Mouse (Mus musculus) liver, embryonic 14.5 days (tissue): ENCODE results near the gene Kifc1. TPM values are rescaled to one million over a fixed set of nuclear protein-coding genes. Genes with fewer than 3 reads are reported as not detected.
A peak's percentile ranks its signal among the peaks of the same experiment; 100 is the strongest.

Experiments used
- ATAC-seq: fragments of 200-750 bp; cut with Nextera tagmentation; 2 replicates; pipeline ENCODE4 v1.8.0; 2017; ENCODE audit warnings: moderate number of reproducible peaks, mild to moderate bottlenecking, moderate library complexity; ENCODE audit not compliant: insufficient read depth
- DNase-seq, 3 experiments: peaks; one replicate each; pipeline ENCODE4 v3.0.0-alpha.2; 2012 to 2013; ENCODE audit warnings: low read depth in 3 of 3, low spot score in 3 of 3
- H3K27ac ChIP-seq: fragments of 300-500 bp; sonication (generic); 2 replicates; pipeline ENCODE4 v1.5.1; 2014; ENCODE audit warnings: moderate library complexity, mild to moderate bottlenecking, control low read depth, inconsistent platforms
- H3K27me3 ChIP-seq: fragments of 300-500 bp; sonication (generic); 2 replicates; pipeline ENCODE4 v1.6.1; 2014; ENCODE audit warnings: mild to moderate bottlenecking, low read length, moderate library complexity; ENCODE audit not compliant: control insufficient read depth, insufficient read depth
- H3K36me3 ChIP-seq: fragments of 300-500 bp; sonication (generic); replicated peaks from 2 replicates; pipeline ENCODE4 v1.6.1; 2014; ENCODE audit warnings: low read depth; ENCODE audit not compliant: control insufficient read depth, insufficient read depth
- H3K4me1 ChIP-seq, 2 experiments: fragments of 200-500 bp in 1 of 2; fragments of 300-500 bp in 1 of 2; sonication (generic) in 1 of 2; replicated peaks; 2 replicates each; pipeline ENCODE4 v1.6.1; 2012 to 2014; ENCODE audit warnings: antibody characterized with exemption in 1 of 2, inconsistent platforms in 1 of 2, low read length in 1 of 2; ENCODE audit not compliant: control insufficient read depth in 2 of 2, insufficient read depth in 2 of 2
- H3K4me2 ChIP-seq: fragments of 300-500 bp; sonication (generic); 2 replicates; pipeline ENCODE4 v1.6.1; 2014; ENCODE audit warnings: low read depth, mild to moderate bottlenecking, control low read depth, moderate library complexity
- H3K4me3 ChIP-seq, 2 experiments: fragments of 200-500 bp in 1 of 2; fragments of 300-500 bp in 1 of 2; sonication (generic) in 1 of 2; 2 replicates each; pipeline ENCODE4 v1.5.1; 2012 to 2014; ENCODE audit warnings: low read depth in 2 of 2, low read length in 2 of 2, mild to moderate bottlenecking in 2 of 2, control low read depth in 1 of 2, inconsistent platforms in 1 of 2, moderate library complexity in 1 of 2; ENCODE audit not compliant: insufficient read depth in 1 of 2
- H3K9ac ChIP-seq: fragments of 300-500 bp; sonication (generic); replicated peaks from 2 replicates; pipeline ENCODE4 v1.6.1; 2014; ENCODE audit warnings: mild to moderate bottlenecking, control low read depth, moderate library complexity
- H3K9me3 ChIP-seq: fragments of 300-500 bp; sonication (generic); 2 replicates; pipeline ENCODE4 v1.6.1; 2016; ENCODE audit warnings: low read length, mixed read lengths; ENCODE audit not compliant: control insufficient read depth
- CTCF ChIP-seq: IDR thresholded peaks from 2 replicates; pipeline ENCODE4 v1.5.1; 2016; ENCODE audit warnings: antibody characterized with exemption, low read depth, control low read depth
- EP300 ChIP-seq: IDR thresholded peaks from 2 replicates; pipeline ENCODE4 v1.6.1; 2016; ENCODE audit warnings: antibody characterized with exemption, low read depth
- WGBS: fragments of 180-500 bp; shearing (Covaris S2); extraction: QIAGEN DNeasy Blood & Tissue Kit; methylation state at CpG from one replicate; pipeline ENCODE4 v1.1.7; 2014; ENCODE audit not compliant: insufficient replicate concordance; 5-methylcytosine and 5-hydroxymethylcytosine counted together
- polyA plus RNA-seq, 2 experiments: library from polyadenylated mRNA; depleted of rRNA in 1 of 2; stranded (reverse) in 1 of 2; unstranded in 1 of 2; fragments of >200 nt; fragmentation: Nextera tagmentation in 1 of 2; extraction: Ambion mirVana in 1 of 2; gene quantifications; 2 replicates each; pipeline versions ENCODE4 v1.2.1 to v1.2.3; 2012 to 2014

Gene Kifc1
- polyA plus RNA-seq, 2 experiments, result 7.2 to 40.8 TPM

- no peak for TF ChIP-seq CTCF
- TF ChIP-seq EP300, result no peak
- peak within 1 kb of the TSS; percentile 75 for H3K4me2 ChIP-seq
- H3K36me3 ChIP-seq, result peaks cover 34% of the 10 kb centered on the region
- WGBS, result under 1% methylated on average over 34 of the region's 34 CpGs
- no peaks in the 10 kb centered on the region for H3K27me3 ChIP-seq
- peak within 1 kb of the TSS; percentile 71 for H3K27ac ChIP-seq
- peaks cover 5% of the 10 kb centered on the region for H3K9me3 ChIP-seq
- H3K4me3 ChIP-seq, result peak within 1 kb of the TSS; percentile 71 to 86
- peak; percentile 84 for ATAC-seq
- H3K9ac ChIP-seq, result peak within 1 kb of the TSS; percentile 68
- DNase-seq, result peak; percentile 97
- H3K4me1 ChIP-seq, result peaks cover 10 to 16% of the 10 kb centered on the region in 2 experiments
These were observed 25.3 kb upstream of the Kifc1 start, which contains the start of the genes Tapbp and Zbtb22 for GRCm38 (mm10) chr17:33915671-33916250. Tapbp (plus strand) TSS chr17:33915899. Zbtb22 (plus strand) TSS chr17:33915904.

GRCm38 (mm10) chr17:33914969-33915391 lies 24.5 kb upstream of the Kifc1 start:
- Histone ChIP-seq H3K4me1 (peaks cover 15 to 16% of the 10 kb centered on the region in 2 experiments), H3K9ac (no peak overlapping the region; the same call in 1 of the 2 replicates), H3K27ac (peak overlapping the region; percentile 71), H3K4me3 (peak overlapping the region; percentile 1 to 71; a peak in 3 of 4 replicates), H3K4me2 (peak overlapping the region; percentile 75), H3K36me3 (peaks cover 34% of the 10 kb centered on the region), H3K9me3 (peaks cover 5% of the 10 kb centered on the region), H3K27me3 (no peaks in the 10 kb centered on the region)
- ATAC-seq, result no peak
- TF ChIP-seq EP300 (no peak), CTCF (peak; percentile 65)
- WGBS, result 65% methylated on average over 13 of the region's 13 CpGs
- DNase-seq, result no peak

- Histone ChIP-seq H3K4me2 (no peak overlapping the region), H3K9me3 (peaks cover 5% of the 10 kb centered on the region), H3K9ac (no peak overlapping the region), H3K4me1 (peaks cover 13% of the 10 kb centered on the region in 2 experiments), H3K4me3 (no peak overlapping the region), H3K27ac (no peak overlapping the region), H3K36me3 (peaks cover 34% of the 10 kb centered on the region), H3K27me3 (no peaks in the 10 kb centered on the region)
- WGBS, result 89% methylated on average over 8 of the region's 8 CpGs
- DNase-seq (no peak), ATAC-seq (no peak)
- no peak for TF ChIP-seq CTCF
- TF ChIP-seq EP300, result no peak
These were observed 23.4 kb upstream of the Kifc1 start for GRCm38 (mm10) chr17:33913905-33914304.

- H3K27me3 ChIP-seq, result no peaks in the 10 kb centered on the region
- no peak overlapping the region for H3K9ac ChIP-seq
- TF ChIP-seq EP300 (no peak), CTCF (no peak)
- no peak for ATAC-seq
- DNase-seq, result no peak
- H3K4me2 ChIP-seq, result no peak overlapping the region
- H3K4me3 ChIP-seq, result no peak overlapping the region
- H3K27ac ChIP-seq, result no peak overlapping the region
- H3K9me3 ChIP-seq, result peaks cover 5% of the 10 kb centered on the region
- peaks cover 34% of the 10 kb centered on the region for H3K36me3 ChIP-seq
- 79% methylated on average over 10 of the region's 10 CpGs for WGBS
- peaks cover 8 to 11% of the 10 kb centered on the region in 2 experiments for H3K4me1 ChIP-seq
These were observed 22.8 kb upstream of the Kifc1 start for GRCm38 (mm10) chr17:33913264-33913663.

- H3K9ac ChIP-seq, result no peak overlapping the region
- H3K4me1 ChIP-seq, result peaks cover 11 to 18% of the 10 kb centered on the region in 2 experiments
- TF ChIP-seq CTCF, result no peak
- no peak for TF ChIP-seq EP300
- H3K36me3 ChIP-seq, result peaks cover 28% of the 10 kb centered on the region
- no peaks in the 10 kb centered on the region for H3K9me3 ChIP-seq
- H3K4me3 ChIP-seq, result no peak overlapping the region
- ATAC-seq (no peak), DNase-seq (no peak)
- no peak overlapping the region for H3K4me2 ChIP-seq
- H3K27ac ChIP-seq, result no peak overlapping the region
- 88% methylated on average over 28 of the region's 28 CpGs for WGBS
- no peaks in the 10 kb centered on the region for H3K27me3 ChIP-seq
These were observed 21.5 kb upstream of the Kifc1 start for GRCm38 (mm10) chr17:33911813-33912414.
